Mouse (Mus musculus) intestine, embryonic 14.5 days (tissue): ENCODE results near the gene Ptges3. TPM values are rescaled to one million over a fixed set of nuclear protein-coding genes. Genes with fewer than 3 reads are reported as not detected.
"Not testable (repeated sequence)": the region's sequence is repeated elsewhere in the genome, so short reads cannot be mapped to it uniquely, and the experiment has no call there.

Source experiments
- ATAC-seq: fragments of 200-750 bp; cut with Nextera tagmentation; replicated peaks from 2 replicates; pipeline ENCODE4 v1.8.0; 2017; ENCODE audit warnings: low read depth, moderate number of reproducible peaks, moderate TSS enrichment, moderate library complexity; ENCODE audit not compliant: low FRiP score, low TSS enrichment
- DNase-seq: peaks from one replicate; pipeline ENCODE4 v3.0.0-alpha.2; 2018; ENCODE audit warnings: low spot score
- H3K27ac ChIP-seq: fragments of 300-500 bp; sonication (generic); 2 replicates; pipeline ENCODE4 v1.5.1; 2014; ENCODE audit warnings: low read depth, mild to moderate bottlenecking, control low read depth
- H3K27me3 ChIP-seq: fragments of 300-500 bp; sonication (generic); replicated peaks from 2 replicates; pipeline ENCODE4 v1.6.1; 2014; ENCODE audit warnings: low read length, control low read depth; ENCODE audit not compliant: control insufficient read depth, insufficient read depth
- H3K36me3 ChIP-seq: fragments of 300-500 bp; sonication (generic); 2 replicates; pipeline ENCODE4 v1.6.1; 2014; ENCODE audit warnings: low read length, control low read depth; ENCODE audit not compliant: control insufficient read depth, insufficient read depth
- H3K4me1 ChIP-seq: fragments of 300-500 bp; sonication (generic); replicated peaks from 2 replicates; pipeline ENCODE4 v1.6.1; 2014; ENCODE audit warnings: low read length, control low read depth, mixed read lengths; ENCODE audit not compliant: control insufficient read depth, insufficient read depth
- H3K4me2 ChIP-seq: fragments of 300-500 bp; sonication (generic); 2 replicates; pipeline ENCODE4 v1.6.1; 2014; ENCODE audit warnings: low read length
- H3K4me3 ChIP-seq: fragments of 300-500 bp; sonication (generic); 2 replicates; pipeline ENCODE4 v1.5.1; 2014; ENCODE audit warnings: low read depth, low read length, control low read depth, mixed read lengths
- H3K9ac ChIP-seq: fragments of 300-500 bp; sonication (generic); 2 replicates; pipeline ENCODE4 v1.6.1; 2014; ENCODE audit warnings: mild to moderate bottlenecking, low read length
- H3K9me3 ChIP-seq: fragments of 300-500 bp; sonication (generic); 2 replicates; pipeline ENCODE4 v1.6.1; 2016; ENCODE audit warnings: low read length, control low read depth; ENCODE audit not compliant: control insufficient read depth
- WGBS: fragments of 180-500 bp; shearing (Covaris S2); extraction: QIAGEN DNeasy Blood & Tissue Kit; methylation state at CpG from one replicate; pipeline ENCODE4 v1.1.7; 2014; 5-methylcytosine and 5-hydroxymethylcytosine counted together
- polyA plus RNA-seq: library from polyadenylated mRNA; unstranded; fragments of >200 nt; fragmentation: Nextera tagmentation; extraction: Ambion mirVana; gene quantifications from 2 replicates; pipeline ENCODE4 v1.2.1, GENCODE M21; 2014

Ptges3 gene
- polyA plus RNA-seq, 1 experiment from 2014 or later = 489 TPM

DNA sequence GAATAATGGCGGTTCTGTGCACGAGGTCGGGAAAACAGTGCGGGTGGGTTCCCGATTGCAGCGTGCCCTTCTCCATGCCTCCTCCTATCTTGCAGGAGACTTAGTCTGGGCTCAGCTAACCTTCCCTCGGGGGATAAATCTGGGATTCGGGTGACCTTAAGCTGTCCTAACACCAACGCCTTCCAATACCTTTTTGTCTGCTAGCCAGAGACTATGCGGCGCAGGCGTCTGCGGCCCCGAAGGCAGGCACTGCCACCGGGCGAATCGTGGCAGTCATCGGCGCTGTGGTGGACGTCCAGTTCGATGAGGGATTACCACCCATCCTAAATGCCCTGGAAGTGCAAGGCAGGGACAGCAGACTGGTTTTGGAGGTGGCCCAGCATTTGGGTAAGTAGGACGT, 24.9 kb downstream of the Ptges3 start:
- ATAC-seq = no peak
- Histone ChIP-seq H3K4me2 (peak overlapping the region; percentile 94), H3K4me1 (peaks cover 13% of the 10 kb centered on the region; the same call in 1 of the 2 replicates), H3K4me3 (peak overlapping the region; percentile 100), H3K27me3 (no peaks in the 10 kb centered on the region), H3K27ac (peak overlapping the region; percentile 87), H3K9me3 (no peaks in the 10 kb centered on the region), H3K36me3 (peaks cover 46% of the 10 kb centered on the region), H3K9ac (peak overlapping the region; percentile 99)
- under 1% methylated on average over 22 of the region's 22 CpGs for WGBS
- DNase-seq = no peak

GRCm38 (mm10) chr10:128084160-128084559, 25.4 kb downstream of the Ptges3 start:
- Histone ChIP-seq H3K4me3 (peak overlapping the region; percentile 100), H3K9ac (peak overlapping the region; percentile 99), H3K4me1 (peaks cover 13% of the 10 kb centered on the region; the same call in 1 of the 2 replicates), H3K9me3 (no peaks in the 10 kb centered on the region), H3K36me3 (peaks cover 51% of the 10 kb centered on the region), H3K27ac (no peak overlapping the region), H3K4me2 (peak overlapping the region; percentile 94), H3K27me3 (no peaks in the 10 kb centered on the region)
- DNase-seq (no peak), ATAC-seq (no peak)
- 4% methylated on average over 3 of the region's 3 CpGs for WGBS

DNA sequence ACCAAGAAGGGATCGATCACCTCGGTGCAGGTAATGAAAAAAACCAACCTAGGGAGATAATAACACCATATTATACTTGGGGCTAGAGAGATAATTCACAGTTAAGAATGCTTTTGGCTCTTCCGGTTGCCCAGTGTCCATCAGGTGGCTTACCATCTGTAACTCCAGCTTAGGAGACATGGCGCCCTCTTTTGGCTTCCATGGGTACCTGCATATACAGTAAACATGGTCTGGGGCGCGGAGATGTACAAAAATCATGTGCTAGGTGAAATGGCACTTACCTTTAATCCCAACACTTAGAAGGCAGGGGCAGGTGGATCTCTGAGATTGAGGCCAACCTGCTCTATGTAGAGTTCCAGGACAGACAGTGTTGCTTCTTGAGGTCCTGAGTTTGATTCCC, 27.6 kb downstream of the Ptges3 start:
- no peak overlapping the region for H3K4me2 ChIP-seq
- DNase-seq = no peak
- H3K27me3 ChIP-seq = no peaks in the 10 kb centered on the region
- 75% methylated on average over 6 of the region's 6 CpGs for WGBS
- H3K36me3 ChIP-seq = peaks cover 63% of the 10 kb centered on the region
- H3K4me3 ChIP-seq = no peak overlapping the region
- H3K9ac ChIP-seq = no peak overlapping the region
- no peaks in the 10 kb centered on the region for H3K9me3 ChIP-seq
- peaks cover 15% of the 10 kb centered on the region for H3K4me1 ChIP-seq
- no peak overlapping the region for H3K27ac ChIP-seq
- no peak for ATAC-seq

DNA sequence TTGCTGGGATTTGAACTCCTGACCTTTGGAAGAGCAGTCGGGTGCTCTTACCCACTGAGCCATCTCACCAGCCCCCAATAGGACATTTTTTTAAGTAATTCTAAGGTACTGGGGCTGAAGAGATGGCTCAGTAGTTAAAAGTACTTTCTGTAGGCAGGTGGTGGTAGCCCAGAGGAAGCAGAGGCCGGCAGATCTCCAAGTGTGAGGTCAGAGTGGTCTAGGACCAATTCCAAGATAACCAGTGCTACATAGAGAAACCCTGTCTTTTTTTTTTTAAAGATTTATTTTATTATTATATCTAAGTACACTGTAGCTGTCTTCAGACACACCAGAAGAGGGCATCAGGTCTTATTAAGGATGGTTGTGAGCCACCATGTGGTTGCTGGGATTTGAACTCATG, 28.5 kb downstream of the Ptges3 start:
- not testable (repeated sequence) for H3K9me3 ChIP-seq, DNase-seq, H3K4me3 ChIP-seq, H3K27ac ChIP-seq, ATAC-seq, H3K9ac ChIP-seq, H3K4me2 ChIP-seq, H3K27me3 ChIP-seq
- WGBS = 85% methylated on average over 2 of the region's 2 CpGs
- Histone ChIP-seq H3K36me3 (peaks cover 63% of the 10 kb centered on the region), H3K4me1 (peaks cover 16% of the 10 kb centered on the region)

- H3K9ac ChIP-seq = no peak overlapping the region
- WGBS = 97% methylated on average over 5 of the region's 5 CpGs
- ATAC-seq (no peak), DNase-seq (no peak)
- H3K9me3 ChIP-seq = no peaks in the 10 kb centered on the region
- H3K4me1 ChIP-seq = peaks cover 14% of the 10 kb centered on the region
- no peaks in the 10 kb centered on the region for H3K27me3 ChIP-seq
- no peak overlapping the region for H3K27ac ChIP-seq
- no peak overlapping the region for H3K4me3 ChIP-seq
- H3K4me2 ChIP-seq = no peak overlapping the region
- peaks cover 63% of the 10 kb centered on the region for H3K36me3 ChIP-seq
Measured at GRCm38 (mm10) chr10:128088181-128088580, 29.4 kb downstream of the Ptges3 start.

DNA sequence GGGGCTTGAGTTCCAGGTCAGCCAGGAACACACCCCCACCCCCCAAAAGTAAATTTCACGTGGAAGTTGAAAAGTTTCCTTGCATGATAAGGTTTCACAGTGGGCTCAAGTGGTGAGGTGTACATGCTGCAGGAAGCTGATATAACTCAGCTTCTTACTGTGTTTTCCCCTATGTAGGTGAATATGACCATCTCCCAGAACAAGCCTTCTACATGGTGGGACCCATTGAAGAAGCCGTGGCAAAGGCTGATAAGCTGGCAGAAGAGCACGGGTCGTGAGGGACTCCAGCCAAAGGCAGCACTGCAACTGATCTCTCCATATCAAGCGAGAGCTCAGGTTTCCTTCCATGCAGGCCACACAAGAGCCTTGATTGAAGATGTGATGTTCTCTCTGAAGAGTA, 31.1 kb downstream of the Ptges3 start:
- Histone ChIP-seq H3K9me3 (no peaks in the 10 kb centered on the region), H3K36me3 (peaks cover 56% of the 10 kb centered on the region), H3K4me1 (peaks cover 25% of the 10 kb centered on the region), H3K27ac (no peak overlapping the region), H3K27me3 (no peaks in the 10 kb centered on the region), H3K9ac (no peak overlapping the region), H3K4me3 (no peak overlapping the region), H3K4me2 (no peak overlapping the region)
- no peak for ATAC-seq
- WGBS = 72% methylated on average over 5 of the region's 5 CpGs
- DNase-seq = no peak

DNA sequence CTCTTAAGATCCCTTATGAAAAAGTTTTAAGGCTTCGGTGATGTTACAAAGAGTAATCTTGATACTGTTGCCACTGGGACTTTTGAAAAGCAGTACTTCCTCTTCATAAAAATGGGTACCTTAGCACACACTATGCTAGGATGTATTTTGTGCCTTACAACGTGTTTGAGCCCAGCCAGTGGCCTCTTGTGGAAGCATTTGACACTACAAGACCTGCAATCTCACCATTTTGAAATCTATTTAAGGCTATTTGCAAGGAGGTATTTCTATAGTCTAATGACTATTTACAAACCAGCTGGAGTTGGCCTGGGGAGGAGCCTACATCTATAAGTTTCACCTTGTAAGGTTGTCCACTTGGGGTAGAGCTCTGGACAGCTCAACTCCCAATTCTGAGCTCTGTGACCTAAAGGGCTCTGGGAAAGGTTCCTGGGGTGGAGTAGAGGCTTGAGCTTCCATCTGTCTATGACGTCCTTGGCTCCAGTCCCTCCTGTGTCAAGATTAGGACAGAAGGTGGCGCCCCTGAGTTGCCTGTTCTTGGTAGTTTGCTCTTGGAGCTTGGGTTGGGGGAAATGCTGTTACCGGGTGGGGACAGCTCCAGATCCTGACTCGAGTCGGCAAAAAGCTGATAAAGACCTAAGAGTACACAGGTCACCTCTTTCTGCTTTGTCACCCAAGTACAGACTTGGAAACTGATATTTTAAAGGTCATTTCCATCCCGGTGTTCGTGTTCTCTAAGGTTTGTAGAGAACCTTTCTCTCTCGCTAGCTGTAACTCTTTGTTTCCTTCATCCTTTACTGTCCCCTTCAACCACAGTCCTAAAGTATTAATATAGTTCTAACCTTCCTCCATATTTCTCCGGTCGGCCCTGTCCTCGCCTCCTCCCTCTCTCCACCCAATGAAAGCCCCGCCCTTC, 32.2 kb downstream of the Ptges3 start:
- H3K4me1 ChIP-seq = peaks cover 22% of the 10 kb centered on the region
- H3K4me3 ChIP-seq = peak overlapping the region; percentile 62
- H3K36me3 ChIP-seq = peaks cover 45% of the 10 kb centered on the region
- peak overlapping the region; percentile 12; the same call in 1 of the 2 replicates for H3K9ac ChIP-seq
- no peaks in the 10 kb centered on the region for H3K9me3 ChIP-seq
- no peaks in the 10 kb centered on the region for H3K27me3 ChIP-seq
- DNase-seq (peak; percentile 95), ATAC-seq (peak; percentile 63)
- H3K4me2 ChIP-seq = peak overlapping the region; percentile 83
- peak overlapping the region; percentile 89 for H3K27ac ChIP-seq
- 9% methylated on average over 14 of the region's 14 CpGs for WGBS

DNA sequence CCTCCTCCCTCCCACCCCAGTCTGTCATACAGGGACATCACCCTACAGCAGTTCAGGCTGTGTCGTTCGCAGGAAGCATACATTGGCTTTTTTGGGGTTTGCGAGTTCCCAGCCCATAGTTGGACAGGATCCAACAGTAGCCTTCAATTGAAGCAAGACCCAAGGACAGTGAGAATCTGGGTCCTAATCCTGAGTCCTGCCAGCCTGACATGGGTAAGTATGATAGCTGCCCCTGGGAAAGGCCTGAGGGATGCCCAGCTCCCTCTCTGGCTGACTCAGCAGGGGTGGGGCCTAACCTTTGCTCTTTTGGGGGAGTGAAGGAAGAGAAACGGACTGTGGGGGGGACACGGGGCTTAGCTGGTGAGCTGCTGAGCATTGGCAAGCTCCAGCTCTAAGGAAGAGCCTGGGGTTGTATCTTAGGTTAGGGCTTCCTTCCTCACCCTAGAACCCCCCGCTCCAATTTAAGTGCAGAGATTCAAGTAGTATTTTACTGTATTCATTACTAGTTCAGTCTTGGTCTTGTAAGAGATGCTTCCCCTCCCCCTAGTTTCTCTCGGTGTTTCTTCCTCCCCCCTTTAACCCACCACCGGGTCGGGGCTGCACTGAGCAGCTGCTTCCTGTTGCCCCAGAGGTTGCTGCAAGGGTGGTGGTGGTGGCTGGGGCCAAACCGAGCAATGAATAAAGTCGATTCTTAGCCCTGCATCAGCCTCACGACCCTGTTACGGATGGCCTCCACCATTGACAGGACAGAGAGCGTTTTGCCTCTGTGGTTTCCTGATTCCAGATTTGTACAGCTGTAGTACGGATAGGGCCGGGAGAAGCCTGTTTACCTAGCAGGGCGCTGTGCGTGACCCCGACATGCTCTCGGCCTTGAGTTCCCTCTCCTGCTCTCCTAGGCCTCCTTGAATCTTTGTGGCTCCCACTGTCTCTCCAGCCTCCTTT, 33.1 kb downstream of the Ptges3 start, which contains the start of gene Baz2a:
Gene Baz2a (plus strand): TSS at position 14 of the 942 bp plus-strand sequence.
- peak; percentile 7; the same call in 1 of the 2 replicates for ATAC-seq
- peak within 1 kb of the TSS; percentile 61 for H3K9ac ChIP-seq
- under 1% methylated on average over 20 of the region's 20 CpGs for WGBS
- H3K36me3 ChIP-seq = peaks cover 36% of the 10 kb centered on the region
- H3K27me3 ChIP-seq = no peaks in the 10 kb centered on the region
- peak within 1 kb of the TSS; percentile 62 for H3K4me3 ChIP-seq
- H3K4me1 ChIP-seq = peaks cover 26% of the 10 kb centered on the region
- DNase-seq = peak; percentile 73
- peak within 1 kb of the TSS; percentile 83 for H3K4me2 ChIP-seq
- no peaks in the 10 kb centered on the region for H3K9me3 ChIP-seq
- peak within 1 kb of the TSS; percentile 89 for H3K27ac ChIP-seq
